Mouse (Mus musculus) kidney, postnatal 25 days (tissue): ENCODE results near the gene Dab2ip.

Experiments
- DNase-seq, 2 experiments: peaks; one replicate each; pipeline ENCODE4 v3.0.0; 2021; ENCODE audit warnings: mixed read lengths in 2 of 2

The Dab2ip gene

GRCm38 (mm10) chr2:35559551-35559835 lies 1.4 kb downstream of the Dab2ip start:
- DNase-seq: no peak

DNA sequence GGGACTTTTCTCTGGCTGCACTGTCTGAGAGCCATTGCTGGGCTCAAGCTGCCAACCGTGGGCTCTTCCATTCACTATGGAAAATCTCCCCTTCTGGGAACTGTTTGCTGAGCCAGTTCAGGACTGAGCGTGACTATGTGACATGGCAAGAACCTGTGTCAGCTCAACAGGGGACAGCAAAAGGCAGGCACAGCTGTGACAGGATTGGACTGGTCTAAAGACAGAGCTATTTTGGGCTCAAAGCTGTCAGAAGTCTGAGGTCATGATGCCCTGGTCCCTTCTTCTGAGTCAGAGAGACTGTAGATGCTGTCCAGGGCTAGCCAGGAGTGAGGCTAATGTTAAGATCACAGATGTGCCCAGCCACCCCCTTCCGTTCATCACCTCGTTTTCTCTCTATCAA lies 5.7 kb downstream of the Dab2ip start:
- no peak for DNase-seq

GRCm38 (mm10) chr2:35565051-35565836 lies 7.2 kb downstream of the Dab2ip start:
- DNase-seq: no peak

- DNase-seq: no peak
Observed at GRCm38 (mm10) chr2:35566957-35567693, 9.1 kb downstream of the Dab2ip start.

DNA sequence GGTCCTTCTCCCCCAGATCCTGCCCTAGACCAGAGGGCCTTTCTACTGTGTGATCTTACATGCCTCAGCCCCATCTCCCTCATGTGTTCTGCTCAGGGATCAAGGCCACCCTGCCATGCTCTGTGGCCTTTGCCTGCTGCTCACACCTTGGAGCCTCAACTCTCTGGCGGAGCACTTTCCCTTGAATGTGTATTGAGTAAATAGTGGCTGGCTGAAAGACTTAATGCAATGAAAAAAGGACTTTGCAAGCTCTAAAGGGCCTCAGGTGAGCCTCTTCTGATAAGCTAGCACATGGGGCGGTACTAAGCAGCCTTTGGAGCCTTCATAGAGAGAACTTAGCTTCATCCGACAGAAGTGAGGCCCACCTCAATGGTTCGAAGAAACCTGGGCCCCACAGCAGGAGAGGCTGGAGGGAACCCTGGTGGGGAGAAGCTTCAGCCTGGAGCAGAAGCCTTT lies 9.7 kb downstream of the Dab2ip start:
- DNase-seq: no peak

GRCm38 (mm10) chr2:35570743-35571142 lies 12.7 kb downstream of the Dab2ip start:
- DNase-seq: peak; percentile 48 to 62

- DNase-seq: no peak
Observed at GRCm38 (mm10) chr2:35574643-35575042, 16.6 kb downstream of the Dab2ip start.

DNA sequence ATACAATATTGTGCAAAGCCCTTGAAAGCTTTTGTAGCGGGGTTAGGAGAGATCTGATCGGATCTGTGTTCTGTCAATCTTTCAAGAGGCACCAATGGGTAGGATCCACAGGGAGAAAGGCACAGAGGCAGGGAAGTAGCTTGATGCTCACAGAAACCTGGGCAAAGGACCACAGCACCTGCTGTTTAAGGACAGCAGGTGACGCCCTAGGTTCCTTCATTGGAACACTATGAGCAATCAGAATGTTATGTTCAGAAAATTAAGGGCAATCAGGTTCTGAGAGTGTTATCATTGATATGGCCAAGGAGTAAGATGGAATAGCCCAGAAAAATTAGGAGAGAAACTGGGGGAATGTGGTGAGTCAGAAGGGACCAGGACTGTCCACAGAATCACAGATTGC lies 18.6 kb downstream of the Dab2ip start:
- no peak for DNase-seq

DNA sequence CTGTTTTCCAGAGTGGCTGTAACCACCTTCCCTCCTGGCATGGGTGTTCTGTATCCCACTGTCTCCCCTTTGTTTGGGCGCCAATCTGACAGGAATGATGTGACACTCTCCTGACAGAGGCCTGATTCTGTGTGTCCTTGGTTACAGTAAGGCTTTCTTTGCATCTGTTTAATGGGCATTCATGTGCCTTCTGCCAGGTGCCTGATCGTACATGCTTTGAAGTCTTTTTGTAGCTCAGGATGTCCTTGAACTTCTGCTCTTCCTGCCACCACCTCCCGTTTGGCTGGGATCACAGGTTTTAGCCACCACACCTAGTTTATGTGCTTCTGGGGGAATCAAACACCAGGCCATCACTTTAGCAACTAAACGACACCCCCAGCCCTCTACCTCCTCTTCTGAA lies 22.0 kb downstream of the Dab2ip start:
- no peak for DNase-seq

DNA sequence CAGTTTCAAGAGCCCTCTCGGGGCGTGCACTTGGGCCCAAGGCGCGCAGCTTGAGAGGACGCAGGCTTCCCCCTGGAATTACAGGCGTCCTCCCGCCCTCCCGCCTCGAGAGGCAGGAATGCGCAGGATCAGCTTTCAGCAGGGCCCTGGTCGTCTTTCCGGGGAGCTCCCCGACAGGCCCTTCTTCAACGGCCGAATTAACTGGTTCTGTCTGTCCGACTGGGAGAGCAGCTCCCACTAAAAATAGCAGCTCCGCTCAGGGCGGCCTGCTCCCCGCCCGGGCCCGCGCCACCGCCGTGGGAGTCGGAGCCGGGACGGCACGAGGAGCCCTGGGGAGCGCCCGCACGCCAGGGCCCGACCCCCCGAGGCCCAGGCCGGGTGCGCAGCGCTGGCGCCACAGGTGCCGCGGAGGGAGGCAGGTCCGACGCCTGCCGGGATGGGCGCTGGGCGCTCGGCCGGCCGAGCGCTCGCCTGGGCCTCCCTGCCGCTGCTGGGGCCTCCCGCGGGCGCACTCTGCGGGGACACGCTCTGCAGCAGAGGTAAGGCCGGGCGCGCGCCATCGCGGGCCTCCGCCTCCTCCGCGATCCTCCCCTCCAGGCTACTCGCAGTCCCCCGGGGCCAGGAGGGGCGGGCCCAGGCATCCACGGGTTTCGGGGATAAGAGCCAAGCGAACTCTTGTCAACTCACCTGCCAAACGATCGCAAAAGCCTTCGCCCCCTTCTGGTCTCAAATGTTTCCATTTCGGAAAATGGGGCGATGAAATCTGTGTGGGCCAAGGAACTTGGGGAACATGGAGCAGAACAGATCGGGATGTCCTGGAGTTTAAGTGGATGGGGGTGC lies 23.7 kb downstream of the Dab2ip start:
- DNase-seq: peak; percentile 72 to 89

- DNase-seq: peak; percentile 87 to 97
Observed at GRCm38 (mm10) chr2:35582341-35582941, 24.4 kb downstream of the Dab2ip start.

DNA sequence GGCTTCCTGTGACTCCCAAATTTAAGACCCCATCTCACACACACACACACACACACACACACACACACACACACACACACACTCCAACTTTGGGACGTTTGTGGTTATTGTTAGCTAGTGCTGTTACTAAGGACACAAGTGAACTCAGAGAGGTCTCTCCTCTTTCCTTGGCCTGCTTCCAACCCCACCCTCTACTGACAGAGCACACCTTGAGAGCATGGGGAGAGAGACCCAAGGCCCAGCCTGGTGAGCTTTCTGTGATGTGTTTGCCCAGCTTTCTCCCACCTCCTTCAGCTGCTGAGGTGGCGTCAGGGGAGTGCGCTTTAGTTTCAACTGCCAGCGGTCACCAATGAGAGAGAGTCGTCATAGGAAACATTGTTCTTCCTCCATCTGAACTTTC lies 25.3 kb downstream of the Dab2ip start:
- peak; percentile 36 to 50 for DNase-seq

DNA sequence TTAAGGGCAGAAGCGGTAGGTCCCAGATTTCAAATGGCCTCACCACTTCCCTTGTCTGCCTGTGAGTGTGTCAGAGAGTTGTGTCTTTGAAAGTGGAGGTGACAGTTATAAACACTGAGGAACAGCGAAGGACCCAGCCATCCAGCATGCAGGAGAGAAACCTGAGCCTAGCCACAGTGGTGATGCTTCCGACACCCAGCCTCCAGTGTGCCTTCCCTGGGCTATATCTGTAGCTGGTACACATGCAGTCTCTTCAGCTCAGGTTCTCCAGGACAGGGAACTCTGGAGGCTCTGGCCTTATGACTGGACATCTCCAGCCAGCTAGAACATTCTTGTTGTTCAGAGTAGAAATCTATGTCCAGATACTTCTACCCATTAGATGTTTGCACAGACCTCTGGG lies 25.9 kb downstream of the Dab2ip start:
- no peak for DNase-seq

GRCm38 (mm10) chr2:35588368-35588767 lies 30.3 kb downstream of the Dab2ip start:
- peak; percentile 37 to 60 for DNase-seq

DNA sequence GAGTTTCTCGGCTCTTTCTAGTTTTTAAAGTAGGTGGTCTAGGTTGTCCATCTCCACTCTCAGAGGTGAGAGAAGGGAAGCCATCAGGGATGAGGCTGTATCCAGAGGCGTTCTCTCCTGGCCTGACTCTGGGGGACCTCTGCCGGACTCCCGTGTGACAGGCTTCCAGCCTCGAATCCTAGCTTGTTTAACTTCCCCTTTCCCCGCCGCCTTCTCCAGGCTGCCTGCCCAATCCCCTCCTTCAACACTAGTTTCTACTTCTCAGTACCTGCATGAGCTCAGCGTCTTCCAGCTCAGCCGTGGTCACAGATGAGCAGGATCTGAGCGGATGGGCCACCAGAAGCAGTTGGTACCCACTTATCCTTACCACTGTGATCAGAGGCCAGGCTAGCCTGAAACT lies 31.3 kb downstream of the Dab2ip start:
- no peak for DNase-seq

DNA sequence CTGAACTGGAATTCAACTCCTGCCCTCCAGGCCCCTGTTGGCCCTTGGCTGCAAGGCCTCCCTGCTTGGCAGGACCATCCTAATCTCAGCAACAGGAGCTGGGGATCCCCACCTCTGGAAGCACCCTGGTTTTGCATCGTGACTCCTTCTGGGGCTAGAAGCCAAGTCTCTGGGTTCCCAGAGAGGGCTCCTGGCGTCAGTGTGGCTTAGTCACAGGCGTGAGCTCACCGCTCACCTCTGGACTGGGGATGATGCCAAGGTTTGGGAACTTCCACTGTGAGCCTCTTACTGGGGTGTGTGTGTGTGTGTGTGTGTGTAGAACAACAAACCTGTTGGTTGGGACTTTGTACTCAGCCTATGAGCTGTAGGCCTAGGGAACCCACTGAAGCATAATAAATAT lies 31.7 kb downstream of the Dab2ip start:
- peak; percentile 83 to 93 for DNase-seq

GRCm38 (mm10) chr2:35591961-35592724 lies 34.1 kb downstream of the Dab2ip start:
- no peak for DNase-seq

- peak; percentile 78 to 79 for DNase-seq
Observed at GRCm38 (mm10) chr2:35592725-35593392, 34.8 kb downstream of the Dab2ip start.

GRCm38 (mm10) chr2:35593889-35594288 lies 35.8 kb downstream of the Dab2ip start:
- no peak for DNase-seq

DNA sequence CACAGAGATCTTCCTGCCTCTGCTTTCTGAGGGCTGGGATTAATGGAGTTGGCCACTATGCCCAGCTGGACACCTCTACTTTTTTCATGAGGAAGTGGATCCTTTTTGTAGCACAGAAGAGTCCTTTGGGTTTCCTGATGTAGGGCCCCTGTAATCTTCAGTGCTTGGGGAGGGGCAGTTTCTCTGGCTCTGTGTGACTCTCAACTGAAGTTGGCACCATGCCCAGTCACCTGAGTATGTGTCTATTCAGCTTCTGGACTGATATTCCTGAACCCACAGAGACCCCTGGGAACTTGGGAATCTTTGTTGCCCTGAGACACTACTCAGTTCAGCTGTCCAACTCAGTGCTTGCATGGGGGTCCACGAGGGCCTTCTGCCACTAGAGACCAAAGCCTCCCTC lies 37.0 kb downstream of the Dab2ip start:
- peak; percentile 80 for DNase-seq

GRCm38 (mm10) chr2:35595718-35596117 lies 37.7 kb downstream of the Dab2ip start:
- DNase-seq: peak; percentile 43 to 65

DNA sequence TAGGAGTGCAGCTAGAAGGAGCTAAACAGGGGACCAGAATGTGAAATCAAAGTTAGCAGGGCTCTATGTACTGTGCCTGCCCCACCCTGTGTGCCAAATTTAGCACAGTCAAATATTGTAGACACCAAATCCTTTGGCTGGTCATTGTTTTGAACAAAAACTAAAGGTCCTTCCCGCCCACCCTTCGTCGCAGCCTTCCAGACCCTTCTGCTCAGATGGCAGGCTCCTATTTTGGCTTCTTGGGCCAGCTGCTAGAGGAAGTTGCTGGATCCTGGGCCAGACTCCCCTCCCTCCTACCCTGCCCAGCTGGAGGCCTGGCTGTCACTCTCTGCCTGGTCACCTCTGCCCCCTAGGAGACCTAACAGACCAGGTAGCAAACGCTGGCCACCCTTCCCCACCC lies 38.7 kb downstream of the Dab2ip start:
- DNase-seq: no peak
